Mouse (Mus musculus) liver, adult (tissue): ENCODE measurements around the gene Gm4064.
"Not testable (repeated sequence)": the region's sequence is repeated elsewhere in the genome, so short reads cannot be mapped to it uniquely, and the experiment has no call there.

ENCODE experiments used
- GATA4 ChIP-seq: IDR thresholded peaks from 2 replicates; pipeline ENCODE4 v1.6.1; 2014; ENCODE audit warnings: mild to moderate bottlenecking, low read length; ENCODE audit not compliant: insufficient replicate concordance

Gene Gm4064

DNA sequence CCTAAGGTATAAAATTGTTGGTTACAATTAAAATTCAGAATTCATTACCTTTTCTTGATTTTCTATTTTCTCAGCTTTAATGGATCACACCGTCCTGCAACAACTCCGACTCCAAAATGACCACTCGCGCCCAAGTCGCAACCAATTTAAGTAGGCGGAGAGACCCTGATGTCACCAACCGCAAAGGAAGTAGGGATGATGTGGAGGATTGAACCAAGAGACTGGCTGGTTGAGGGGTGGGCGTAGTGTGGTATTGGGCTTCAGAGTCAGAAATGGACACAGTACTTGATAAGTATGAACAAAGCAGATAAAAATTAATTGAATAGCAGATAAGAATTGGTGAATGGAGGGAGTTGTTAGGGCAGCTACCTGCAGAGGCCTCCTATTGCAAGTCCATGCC is at the start of gene Gm4064:
Gm4064 (minus strand) TSS at position 101 of the 400 bp plus-strand sequence.
- TF ChIP-seq GATA4: not testable (repeated sequence)

DNA sequence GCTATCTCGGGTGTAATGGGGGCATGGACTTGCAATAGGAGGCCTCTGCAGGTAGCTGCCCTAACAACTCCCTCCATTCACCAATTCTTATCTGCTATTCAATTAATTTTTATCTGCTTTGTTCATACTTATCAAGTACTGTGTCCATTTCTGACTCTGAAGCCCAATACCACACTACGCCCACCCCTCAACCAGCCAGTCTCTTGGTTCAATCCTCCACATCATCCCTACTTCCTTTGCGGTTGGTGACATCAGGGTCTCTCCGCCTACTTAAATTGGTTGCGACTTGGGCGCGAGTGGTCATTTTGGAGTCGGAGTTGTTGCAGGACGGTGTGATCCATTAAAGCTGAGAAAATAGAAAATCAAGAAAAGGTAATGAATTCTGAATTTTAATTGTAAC is 34.4 kb upstream of the Gm4064 start, which contains the start of the genes Rbmy and Gm10256:
Rbmy (plus strand) TSS at position 301 of the 400 bp plus-strand sequence.
Gm10256 (plus strand) TSS at position 320 of the 400 bp plus-strand sequence.
- not testable (repeated sequence) for TF ChIP-seq GATA4
